Mouse (Mus musculus) midbrain, embryonic 11.5 days (tissue): ENCODE data around the gene Plekhg3. TPM values are rescaled to one million over a fixed set of nuclear protein-coding genes. Genes with fewer than 3 reads are reported as not detected.
A peak's percentile ranks its signal among the peaks of the same experiment; 100 is the strongest.

Experiments
- ATAC-seq: fragments of 200-750 bp; cut with Nextera tagmentation; 2 replicates; pipeline ENCODE4 v1.8.0; 2017; ENCODE audit warnings: moderate TSS enrichment, moderate library complexity; ENCODE audit not compliant: low FRiP score
- DNase-seq: peaks from one replicate; pipeline ENCODE4 v3.0.0; 2015; ENCODE audit warnings: low spot score; ENCODE audit errors: missing footprints
- H3K27ac ChIP-seq: fragments of 300-500 bp; sonication (generic); 2 replicates; pipeline ENCODE4 v1.5.1; 2014; ENCODE audit warnings: low read depth, low read length
- H3K27me3 ChIP-seq: fragments of 300-500 bp; sonication (generic); 2 replicates; pipeline ENCODE4 v1.6.1; 2014; ENCODE audit warnings: mild to moderate bottlenecking, low read length, moderate library complexity, mixed read lengths; ENCODE audit not compliant: control insufficient read depth, insufficient read depth
- H3K36me3 ChIP-seq: fragments of 300-500 bp; sonication (generic); 2 replicates; pipeline ENCODE4 v1.6.1; 2014; ENCODE audit warnings: mild to moderate bottlenecking, low read length, moderate library complexity, mixed read lengths; ENCODE audit not compliant: control insufficient read depth, insufficient read depth
- H3K4me1 ChIP-seq: fragments of 300-500 bp; sonication (generic); 2 replicates; pipeline ENCODE4 v1.6.1; 2014; ENCODE audit warnings: low read length; ENCODE audit not compliant: control insufficient read depth, insufficient read depth
- H3K4me2 ChIP-seq: fragments of 300-500 bp; sonication (generic); 2 replicates; pipeline ENCODE4 v1.6.1; 2014; ENCODE audit warnings: mild to moderate bottlenecking, moderate library complexity
- H3K4me3 ChIP-seq: fragments of 300-500 bp; sonication (generic); 2 replicates; pipeline ENCODE4 v1.5.1; 2014; ENCODE audit warnings: low read depth, low read length
- H3K9ac ChIP-seq: fragments of 300-500 bp; sonication (generic); 2 replicates; pipeline ENCODE4 v1.6.1; 2014; ENCODE audit warnings: low read length
- H3K9me3 ChIP-seq: fragments of 300-500 bp; sonication (generic); 2 replicates; pipeline ENCODE4 v1.6.1; 2016; ENCODE audit warnings: low read length; ENCODE audit not compliant: control insufficient read depth
- WGBS: fragments of 180-500 bp; shearing (Covaris S2); extraction: QIAGEN DNeasy Blood & Tissue Kit; methylation state at CpG from one replicate; pipeline ENCODE4 v1.1.7; 2014; 5-methylcytosine and 5-hydroxymethylcytosine counted together
- polyA plus RNA-seq: library from polyadenylated mRNA; unstranded; fragments of >200 nt; fragmentation: Nextera tagmentation; extraction: Ambion mirVana; gene quantifications from 2 replicates; pipeline ENCODE4 v1.2.1, GENCODE M21; 2014

Gene Plekhg3
- polyA plus RNA-seq, 1 experiment from 2014 or later = 1.3 TPM

DNA sequence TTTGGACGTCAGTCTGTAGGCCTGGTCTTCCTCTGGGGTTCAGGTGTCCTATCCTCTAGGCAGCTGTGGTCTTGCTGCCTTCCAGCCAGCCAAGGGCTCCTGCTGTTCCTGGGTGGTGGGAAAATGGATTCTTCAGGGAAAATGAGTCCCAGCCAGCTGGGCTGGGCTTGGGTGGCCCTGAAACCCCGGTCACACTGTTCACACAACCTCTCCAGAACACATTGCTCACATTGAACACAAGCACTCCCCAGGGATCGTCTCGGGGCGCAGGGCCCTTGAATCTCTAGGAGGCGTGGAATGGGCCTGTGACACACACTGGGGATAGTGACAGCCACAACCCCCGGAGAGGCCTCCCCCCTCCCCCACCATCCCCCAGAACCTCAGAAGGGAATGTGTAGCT, 23.2 kb downstream of the Plekhg3 start:
- Histone ChIP-seq H3K4me2 (no peak overlapping the region), H3K27me3 (no peaks in the 10 kb centered on the region; the same call in 1 of the 2 replicates), H3K4me3 (no peak overlapping the region), H3K4me1 (no peaks in the 10 kb centered on the region; the same call in 1 of the 2 replicates), H3K9ac (no peak overlapping the region), H3K36me3 (no peaks in the 10 kb centered on the region), H3K27ac (no peak overlapping the region), H3K9me3 (no peaks in the 10 kb centered on the region)
- ATAC-seq (no peak), DNase-seq (no peak)
- WGBS = 84% methylated on average over 7 of the region's 7 CpGs

DNA sequence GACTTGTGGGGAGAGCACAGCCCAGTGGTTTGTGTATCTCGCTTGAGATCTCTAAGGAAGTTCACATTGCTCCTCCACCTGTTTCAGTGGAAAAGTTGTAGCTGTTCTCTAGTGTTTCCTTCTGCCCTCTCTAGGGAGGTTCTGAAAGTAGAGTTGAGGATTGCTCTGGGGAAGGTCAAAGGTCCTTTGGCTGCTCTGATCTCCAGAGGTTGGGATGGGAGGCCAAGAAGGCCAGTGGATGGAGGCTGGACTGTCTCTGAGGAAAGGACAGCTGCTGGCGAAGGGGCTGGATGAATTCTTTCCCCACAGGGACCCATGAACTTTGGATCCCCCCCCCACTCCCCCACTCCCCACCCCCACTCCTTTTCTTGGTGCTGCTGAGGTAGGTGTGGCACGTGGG, 23.7 kb downstream of the Plekhg3 start:
- H3K9ac ChIP-seq = no peak overlapping the region
- 90% methylated on average over 3 of the region's 3 CpGs for WGBS
- no peak for DNase-seq
- no peaks in the 10 kb centered on the region for H3K36me3 ChIP-seq
- no peak overlapping the region for H3K4me2 ChIP-seq
- no peaks in the 10 kb centered on the region; the same call in 1 of the 2 replicates for H3K4me1 ChIP-seq
- H3K4me3 ChIP-seq = no peak overlapping the region
- ATAC-seq = no peak
- H3K9me3 ChIP-seq = no peaks in the 10 kb centered on the region
- no peak overlapping the region for H3K27ac ChIP-seq
- no peaks in the 10 kb centered on the region; the same call in 1 of the 2 replicates for H3K27me3 ChIP-seq

DNA sequence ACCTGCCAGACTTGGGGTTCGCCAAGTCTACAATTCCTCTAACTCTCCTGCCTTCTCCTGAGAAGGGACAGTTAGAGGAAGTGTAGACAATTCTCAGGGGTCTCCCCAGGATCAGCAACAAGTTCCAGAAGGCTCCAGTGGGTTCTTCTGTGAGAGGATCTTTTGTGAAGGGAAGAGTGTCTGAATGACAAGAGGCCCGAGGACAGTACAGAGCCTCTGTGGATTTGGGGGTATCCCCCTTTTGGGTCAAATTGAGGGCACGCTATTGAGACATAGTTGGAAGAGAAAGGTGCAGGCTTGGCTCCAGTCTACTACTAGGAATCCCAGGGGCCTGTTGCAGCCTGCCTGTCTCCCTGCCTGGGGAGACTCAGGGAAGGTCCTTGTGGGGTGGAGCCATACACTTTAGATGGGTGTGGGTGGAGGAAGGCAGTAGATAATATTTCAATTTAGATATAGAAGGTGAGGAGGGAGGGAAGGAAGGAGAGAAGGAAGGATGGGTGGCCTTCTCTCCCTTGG, 24.2 kb downstream of the Plekhg3 start:
- WGBS = 92% methylated on average over 3 of the region's 3 CpGs
- H3K4me2 ChIP-seq = no peak overlapping the region
- ATAC-seq (no peak), DNase-seq (no peak)
- no peaks in the 10 kb centered on the region for H3K9me3 ChIP-seq
- H3K36me3 ChIP-seq = no peaks in the 10 kb centered on the region
- no peak overlapping the region for H3K27ac ChIP-seq
- H3K4me3 ChIP-seq = no peak overlapping the region
- H3K9ac ChIP-seq = no peak overlapping the region
- no peaks in the 10 kb centered on the region; the same call in 1 of the 2 replicates for H3K4me1 ChIP-seq
- no peaks in the 10 kb centered on the region; the same call in 1 of the 2 replicates for H3K27me3 ChIP-seq

DNA sequence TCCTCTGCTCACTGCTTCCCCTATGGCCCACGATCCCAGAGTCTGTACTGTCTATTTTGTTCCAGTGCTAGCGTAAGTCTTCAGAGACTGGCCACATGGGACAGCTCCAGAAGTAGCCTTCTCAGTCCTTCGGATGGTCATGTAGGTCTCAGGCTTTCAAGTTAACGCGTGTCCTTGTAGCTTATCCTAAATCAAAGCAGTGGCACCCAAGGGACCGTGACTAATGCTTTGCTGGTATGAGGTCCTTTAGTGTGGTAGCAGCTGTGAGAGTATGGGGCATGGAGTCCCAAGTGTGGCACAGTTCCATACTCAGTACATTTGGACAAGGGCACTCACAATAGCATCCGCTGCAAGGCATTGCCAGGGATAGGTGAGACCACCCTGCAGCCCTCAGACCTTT, 25.5 kb downstream of the Plekhg3 start:
- Histone ChIP-seq H3K27me3 (no peaks in the 10 kb centered on the region; the same call in 1 of the 2 replicates), H3K27ac (no peak overlapping the region), H3K9ac (no peak overlapping the region), H3K36me3 (no peaks in the 10 kb centered on the region), H3K4me3 (no peak overlapping the region), H3K9me3 (no peaks in the 10 kb centered on the region), H3K4me1 (no peaks in the 10 kb centered on the region; the same call in 1 of the 2 replicates), H3K4me2 (no peak overlapping the region)
- ATAC-seq (no peak), DNase-seq (no peak)
- 75% methylated on average over 7 of the region's 7 CpGs for WGBS

DNA sequence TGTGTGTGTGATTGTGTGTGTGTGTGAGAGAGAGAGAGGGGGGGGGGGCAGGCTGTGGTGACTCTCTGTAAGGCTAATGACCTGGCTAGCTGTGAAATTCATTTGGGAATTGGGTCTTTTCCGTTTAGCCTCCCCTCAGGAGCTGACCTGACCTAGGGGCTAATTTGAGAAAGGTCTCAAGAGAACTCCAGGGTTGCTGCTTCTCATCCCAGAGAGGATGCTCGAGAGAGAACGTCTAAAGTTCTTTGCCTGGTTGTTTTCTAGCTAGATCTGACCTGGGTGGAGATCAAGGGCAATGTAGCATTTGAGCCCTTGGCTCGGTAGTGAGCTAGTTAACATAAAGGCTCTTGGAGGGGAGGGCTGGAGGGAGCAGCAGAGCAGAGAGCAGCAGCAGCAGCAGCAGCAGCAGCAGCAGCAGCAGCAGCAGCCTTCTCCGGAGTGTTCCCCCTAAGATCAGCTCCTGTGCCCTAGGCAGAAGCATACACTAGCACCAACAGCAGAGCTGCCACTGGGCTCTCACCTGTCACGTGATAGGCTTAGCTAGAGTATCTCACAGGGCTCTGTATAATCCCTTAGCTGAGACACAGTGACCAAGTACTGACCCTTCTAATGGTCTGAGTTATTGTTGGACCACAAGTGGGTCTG, 26.2 kb downstream of the Plekhg3 start:
- WGBS = 16% methylated on average over 6 of the region's 6 CpGs
- Histone ChIP-seq H3K4me3 (no peak overlapping the region), H3K9me3 (no peaks in the 10 kb centered on the region), H3K27ac (no peak overlapping the region), H3K4me1 (no peaks in the 10 kb centered on the region; the same call in 1 of the 2 replicates), H3K4me2 (no peak overlapping the region), H3K27me3 (no peaks in the 10 kb centered on the region; the same call in 1 of the 2 replicates), H3K9ac (no peak overlapping the region), H3K36me3 (no peaks in the 10 kb centered on the region)
- DNase-seq (no peak), ATAC-seq (peak; percentile 82; the same call in 1 of the 2 replicates)

DNA sequence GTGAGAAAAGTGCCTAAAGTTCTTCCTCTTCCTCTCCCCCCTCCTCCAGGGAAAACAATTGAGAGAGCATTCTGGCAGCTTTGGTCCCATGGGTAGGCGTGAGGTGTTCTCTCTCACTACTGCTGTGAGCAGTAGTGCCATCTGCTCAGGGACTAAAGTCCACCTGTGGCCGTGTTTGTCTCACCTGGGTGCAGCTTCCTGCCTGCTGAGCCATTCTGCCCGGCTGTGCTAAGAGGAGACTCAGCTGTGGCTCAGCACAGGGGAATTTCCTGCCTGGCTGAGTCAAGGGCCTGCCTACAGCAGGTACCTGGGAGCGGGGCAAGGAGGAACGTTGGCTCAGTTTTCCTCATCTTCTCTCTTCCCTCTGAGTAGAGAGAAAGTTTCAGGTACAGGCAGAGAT, 27.5 kb downstream of the Plekhg3 start:
- Histone ChIP-seq H3K4me2 (no peak overlapping the region), H3K27me3 (no peaks in the 10 kb centered on the region; the same call in 1 of the 2 replicates), H3K4me1 (no peaks in the 10 kb centered on the region; the same call in 1 of the 2 replicates), H3K9ac (no peak overlapping the region), H3K4me3 (no peak overlapping the region), H3K27ac (no peak overlapping the region), H3K36me3 (no peaks in the 10 kb centered on the region), H3K9me3 (no peaks in the 10 kb centered on the region)
- ATAC-seq = no peak
- WGBS = 80% methylated on average over 5 of the region's 5 CpGs
- no peak for DNase-seq

DNA sequence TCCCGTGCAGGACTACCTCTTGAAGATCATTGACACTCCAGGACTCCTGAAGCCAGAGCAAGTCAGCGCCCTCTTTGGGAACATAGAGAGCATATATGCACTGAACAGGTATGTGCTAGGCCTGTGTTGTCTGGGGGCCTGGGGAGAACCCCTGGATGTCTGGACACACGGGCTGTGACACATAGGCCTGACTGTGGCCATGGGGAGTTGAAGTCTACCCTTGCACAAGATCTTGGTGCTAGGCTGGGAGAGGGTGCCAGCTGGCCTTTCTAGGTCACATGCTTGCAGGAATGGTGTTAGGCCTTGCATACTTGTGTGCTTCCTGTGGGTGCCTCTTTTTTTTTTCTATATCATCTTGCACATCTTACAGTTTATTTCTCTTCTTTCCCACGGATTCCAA, 31.5 kb downstream of the Plekhg3 start:
- DNase-seq (peak; percentile 41), ATAC-seq (no peak)
- Histone ChIP-seq H3K27ac (no peak overlapping the region), H3K4me2 (no peak overlapping the region), H3K36me3 (no peaks in the 10 kb centered on the region), H3K27me3 (no peaks in the 10 kb centered on the region), H3K4me3 (no peak overlapping the region), H3K9me3 (no peaks in the 10 kb centered on the region), H3K4me1 (no peaks in the 10 kb centered on the region; the same call in 1 of the 2 replicates), H3K9ac (no peak overlapping the region)
- WGBS = 82% methylated on average over 4 of the region's 4 CpGs

DNA sequence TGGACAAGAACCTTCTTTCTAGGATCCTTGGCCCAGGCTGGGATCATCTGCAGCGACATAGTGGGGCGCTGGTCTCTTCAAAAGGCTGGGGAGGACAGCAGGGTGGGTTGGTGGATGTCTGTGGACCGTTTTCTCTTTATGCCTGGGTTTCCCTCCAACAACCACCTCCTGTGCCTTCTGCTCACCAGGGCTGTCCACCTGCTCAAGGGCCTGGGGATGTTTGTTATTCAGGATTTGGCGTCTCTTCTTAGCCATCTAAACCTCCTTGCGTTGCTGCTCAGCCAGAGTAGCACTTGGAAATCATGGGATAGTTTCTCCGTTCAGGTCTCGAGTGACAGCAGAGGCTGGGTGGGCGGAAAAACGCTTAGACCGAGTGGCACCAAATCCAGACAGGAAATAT, 35.6 kb downstream of the Plekhg3 start:
- ATAC-seq = no peak

DNA sequence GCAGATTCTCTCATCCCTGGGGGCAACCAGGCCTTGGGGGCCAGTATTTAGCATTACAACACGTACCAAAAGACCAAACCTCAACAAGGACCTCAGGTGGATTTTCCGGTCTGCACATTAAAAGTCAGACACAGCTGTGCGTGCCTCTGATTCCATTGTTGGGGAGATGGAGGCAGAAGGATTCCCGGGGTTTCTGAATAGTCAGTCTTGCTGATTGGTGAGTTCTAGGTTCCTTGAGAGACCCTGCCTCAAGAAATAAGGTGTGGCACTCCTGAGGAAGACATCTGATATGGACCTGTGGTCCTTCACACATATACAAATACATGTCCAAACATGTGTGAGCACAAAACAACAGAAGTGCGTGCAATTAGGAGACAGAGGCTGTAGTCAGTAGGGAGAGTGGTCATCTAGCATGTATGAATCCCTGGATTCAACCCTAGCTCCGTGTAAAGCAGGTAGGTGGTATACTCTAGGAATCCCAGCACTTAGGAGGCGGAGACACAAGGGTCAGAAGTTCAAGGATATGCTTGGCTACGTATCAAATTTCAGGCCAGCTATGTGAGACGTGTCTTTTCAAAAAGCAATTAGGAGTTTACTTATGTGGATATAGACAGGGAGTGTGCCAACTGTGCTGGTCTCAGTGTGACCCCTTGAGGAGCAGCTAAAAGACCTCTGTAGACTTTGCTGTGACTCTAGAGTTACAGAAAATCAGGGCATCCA, 39.7 kb downstream of the Plekhg3 start:
- no peak for ATAC-seq

More for the DNA sequence above, 35.6 kb downstream of the Plekhg3 start:
- Histone ChIP-seq H3K27me3 (no peaks in the 10 kb centered on the region), H3K27ac (no peak overlapping the region), H3K9me3 (no peaks in the 10 kb centered on the region), H3K36me3 (no peaks in the 10 kb centered on the region), H3K4me2 (no peak overlapping the region), H3K4me3 (no peak overlapping the region), H3K4me1 (no peaks in the 10 kb centered on the region; the same call in 1 of the 2 replicates), H3K9ac (no peak overlapping the region)
- 91% methylated on average over 10 of the region's 10 CpGs for WGBS
- peak; percentile 66 for DNase-seq

More for the DNA sequence above, 39.7 kb downstream of the Plekhg3 start:
- H3K27ac ChIP-seq = no peak overlapping the region
- 82% methylated on average over 9 of the region's 9 CpGs for WGBS
- H3K4me2 ChIP-seq = no peak overlapping the region
- no peaks in the 10 kb centered on the region for H3K4me1 ChIP-seq
- no peak overlapping the region for H3K9ac ChIP-seq
- no peaks in the 10 kb centered on the region for H3K27me3 ChIP-seq
- no peak overlapping the region for H3K4me3 ChIP-seq
- DNase-seq = no peak
- no peaks in the 10 kb centered on the region for H3K36me3 ChIP-seq
- no peaks in the 10 kb centered on the region for H3K9me3 ChIP-seq
